Mouse (Mus musculus) central nervous system, embryonic 14 days (tissue): ENCODE data around the gene Olfr1328. TPM values are rescaled to one million over a fixed set of nuclear protein-coding genes. Genes with fewer than 3 reads are reported as not detected.

Experiments
- polyA plus RNA-seq: library from polyadenylated mRNA; depleted of rRNA; stranded (reverse); fragments of >200 nt; gene quantifications from 2 replicates; pipeline ENCODE4 v1.2.3, GENCODE M21; 2012; rRNA removed

Olfr1328 gene
- polyA plus RNA-seq = not detected in 2 replicates

GRCm38 (mm10) chr4:118938512-118938911 lies at the start of gene Olfr1328:
Gene Olfr1328, minus strand, starts transcription at chr4:118938612.

GRCm38 (mm10) chr4:118961141-118961628 lies 22.8 kb upstream of the Olfr1328 start, which contains the start of gene Lao1:
Gene Lao1, plus strand, starts transcription at chr4:118961578.

DNA sequence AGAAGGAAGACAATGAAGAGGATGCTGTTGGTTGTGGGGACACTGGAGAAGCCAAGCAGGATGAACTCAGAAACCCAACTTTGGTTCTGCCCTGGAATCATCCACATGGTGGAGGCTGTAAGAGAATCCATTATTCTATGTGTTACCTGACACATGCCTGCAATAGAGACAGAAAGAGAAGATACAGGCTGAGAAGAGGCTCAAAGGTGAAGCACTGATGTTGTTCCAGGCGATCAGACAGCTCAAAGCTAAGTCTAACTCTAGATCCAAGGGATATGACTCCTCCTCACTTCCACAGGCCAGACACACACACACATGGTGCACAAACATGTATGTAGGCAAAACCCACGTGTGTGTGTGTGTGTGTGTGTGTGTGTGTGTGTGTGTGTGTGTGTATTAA lies 21.0 kb downstream of the Olfr1328 start, which contains the start of gene Olfr1329:
Olfr1329 (minus strand) TSS at position 101 of the 400 bp plus-strand sequence.

DNA sequence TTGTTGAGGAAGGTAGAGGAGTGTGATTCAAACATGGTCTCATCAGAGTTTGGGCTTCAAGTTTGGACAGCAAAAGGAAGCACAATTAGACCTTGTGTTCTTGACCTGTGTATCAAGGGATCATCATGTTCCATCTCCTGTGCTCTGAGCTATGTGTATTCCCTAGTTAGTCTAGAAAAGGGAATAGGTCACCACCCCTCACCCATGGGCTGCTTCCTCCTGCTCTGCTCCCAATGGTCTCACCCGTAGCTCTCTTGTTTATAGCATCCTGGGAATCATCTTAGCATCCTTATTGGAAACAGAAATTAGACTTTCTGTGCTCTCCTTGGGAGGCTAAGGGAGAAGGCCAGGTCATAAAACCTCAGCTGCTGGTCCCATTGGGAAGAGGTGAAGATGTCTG lies 50.1 kb downstream of the Olfr1328 start, which contains the start of gene Olfr1330:
Olfr1330 (plus strand) TSS at position 301 of the 400 bp plus-strand sequence.

Other genes starting within 250 kb of the Olfr1328 start
- gene Olfr1342, start 245.9 kb downstream of the Olfr1328 start, polyA plus RNA-seq = 0.03 and 0.06 TPM in 2 replicates
- not detected in 2 replicates for gene Olfr1341, start 235.1 kb downstream of the Olfr1328 start, polyA plus RNA-seq
- gene Olfr1340, start 218.5 kb downstream of the Olfr1328 start, polyA plus RNA-seq = not detected in 2 replicates
- gene Olfr1339, start 206.4 kb downstream of the Olfr1328 start, polyA plus RNA-seq = not detected in 2 replicates
- gene Olfr1338, start 179.9 kb downstream of the Olfr1328 start, polyA plus RNA-seq = not detected in 2 replicates
- gene Olfr1337, start 156.0 kb downstream of the Olfr1328 start, polyA plus RNA-seq = not detected in 2 replicates
- not detected in 2 replicates for gene Olfr1335, start 128.7 kb downstream of the Olfr1328 start, polyA plus RNA-seq
- gene Olfr1333, start 102.3 kb downstream of the Olfr1328 start, polyA plus RNA-seq = not detected in 2 replicates
- gene Olfr1331, start 74.0 kb downstream of the Olfr1328 start, polyA plus RNA-seq = not detected in 2 replicates
- gene Olfr1330, start 50.0 kb downstream of the Olfr1328 start, polyA plus RNA-seq = not detected in 2 replicates
- gene Olfr1329, start 21.1 kb downstream of the Olfr1328 start, polyA plus RNA-seq = not detected in 2 replicates
- gene Lao1, start 23.0 kb upstream of the Olfr1328 start, polyA plus RNA-seq = not detected in 2 replicates
- 71.8 and 86.0 TPM in 2 replicates for gene Slc2a1, start 170.1 kb upstream of the Olfr1328 start, polyA plus RNA-seq
- gene Zfp691, start 235.6 kb upstream of the Olfr1328 start, polyA plus RNA-seq = 6.8 and 8.7 TPM in 2 replicates